Mouse (Mus musculus): ENCODE results near the gene Il1rl1. TPM values are rescaled to one million over a fixed set of nuclear protein-coding genes. Genes with fewer than 3 reads are reported as not detected.

Gene Il1rl1
- polyA plus RNA-seq (2017; shearing (Covaris generic)): 10 to 100 TPM; 28.3 to 43.1 TPM

GRCm38 (mm10) chr1:40428910-40429675, at the start of gene Il1rl1:
Gene Il1rl1, plus strand, starts transcription at chr1:40429570.

GRCm38 (mm10) chr1:40465477-40466430, 36.4 kb downstream of the Il1rl1 start, which contains the start of gene Il18r1:
Gene Il18r1, plus strand, starts transcription at chr1:40465552.

Other genes starting within 250 kb of the Il1rl1 start
- under 1 TPM in 1 of 2 experiments, not detected in 1; 0.19 TPM for gene Il1r1, start 204.5 kb upstream of the Il1rl1 start, polyA plus RNA-seq (2017; shearing (Covaris generic))
- 10 to 100 TPM in 1 of 2 experiments, 1 to 10 TPM in 1; 1.0 to 14.6 TPM for gene Il1rl2, start 105.0 kb upstream of the Il1rl1 start, polyA plus RNA-seq (2017; shearing (Covaris generic))
- gene Il18r1, start 36.0 kb downstream of the Il1rl1 start, polyA plus RNA-seq (2017; shearing (Covaris generic)): 10 to 100 TPM; 51.6 to 86.7 TPM
- gene Il18rap, start 85.8 kb downstream of the Il1rl1 start, polyA plus RNA-seq (2017; shearing (Covaris generic)): 10 to 100 TPM; 12.4 to 19.1 TPM
- gene Slc9a4, start 150.5 kb downstream of the Il1rl1 start, polyA plus RNA-seq (2017; shearing (Covaris generic)): not detected

Data from inflammation-experienced regulatory T-cells (primary cell).